Mouse (Mus musculus) testis, postnatal 14 days (tissue): ENCODE measurements around the gene Il16.

Experiments
- DNase-seq: peaks from one replicate; pipeline ENCODE4 v3.0.0; 2021; ENCODE audit warnings: low spot score

Il16 gene

DNA sequence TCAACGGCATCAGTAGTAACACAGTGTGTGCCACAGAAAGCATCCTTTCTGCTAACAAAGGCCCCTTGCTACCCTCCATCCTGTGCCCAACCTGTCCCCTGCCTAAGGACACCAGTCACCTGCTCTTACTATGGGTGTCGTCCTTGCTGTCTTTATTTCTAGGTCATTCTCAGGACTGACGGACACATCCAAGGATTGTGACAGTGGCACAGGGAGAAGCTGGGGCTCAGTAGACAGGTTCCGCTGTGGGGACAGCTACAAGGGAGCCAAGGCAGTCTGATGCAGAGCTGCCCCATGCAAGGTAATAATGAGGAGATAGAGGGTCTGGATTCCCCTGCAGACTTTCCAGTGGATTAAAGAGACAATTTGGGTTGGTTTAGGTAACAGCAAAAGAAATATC, 67.0 kb downstream of the Il16 start:
- no peak for DNase-seq

DNA sequence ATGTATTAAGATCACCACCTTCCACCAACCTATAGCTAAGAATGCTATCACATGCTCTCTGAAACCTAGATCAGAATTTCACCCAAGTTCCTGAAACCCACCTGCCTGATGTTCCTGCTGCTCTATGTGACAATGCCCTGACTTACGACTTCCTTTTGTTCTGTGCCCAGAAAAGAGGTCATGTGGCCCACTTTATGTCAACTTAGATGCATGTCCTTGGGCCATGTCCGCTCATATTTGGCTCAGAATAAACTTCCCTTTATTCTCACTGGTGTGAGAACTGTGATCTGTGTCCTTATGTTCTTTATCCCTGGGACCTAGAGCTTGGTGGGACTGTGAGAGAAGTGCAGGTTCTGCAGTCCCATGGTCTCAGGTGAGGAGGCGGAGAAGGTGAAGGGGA, 68.2 kb downstream of the Il16 start:
- DNase-seq: no peak

DNA sequence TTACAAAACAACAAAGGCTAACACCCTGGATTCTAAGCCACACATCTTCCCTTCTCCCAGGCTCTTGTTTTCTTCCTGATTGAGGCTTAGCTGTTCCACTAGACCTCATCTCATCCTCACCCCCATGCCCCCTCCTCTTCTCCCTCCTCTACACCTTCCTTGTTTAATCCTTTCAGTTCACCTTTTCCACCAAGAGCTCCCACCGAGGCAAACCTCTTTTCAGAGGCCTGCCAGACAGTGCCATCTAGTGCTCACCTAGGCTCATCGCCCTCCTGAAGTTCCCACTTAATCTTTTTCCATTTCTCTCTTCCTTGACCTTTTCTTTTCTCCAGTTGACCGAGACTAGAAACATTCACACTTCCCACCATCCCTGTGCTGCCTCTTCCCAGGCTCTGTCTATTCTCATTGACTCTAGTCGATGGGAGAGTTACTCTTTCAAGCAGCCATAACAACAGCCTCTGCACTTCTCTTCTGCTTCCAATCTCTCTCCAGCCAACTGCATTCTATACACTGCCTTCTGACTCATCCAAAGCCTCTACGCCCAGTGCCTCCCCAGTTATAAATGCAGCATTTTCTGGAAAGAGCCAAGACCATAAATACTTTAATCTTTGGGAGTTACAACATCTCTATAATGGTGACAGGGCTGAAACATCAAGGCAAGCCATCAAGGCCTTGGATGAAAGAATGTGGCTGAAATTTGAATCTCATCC, 69.8 kb downstream of the Il16 start:
- DNase-seq: no peak

DNA sequence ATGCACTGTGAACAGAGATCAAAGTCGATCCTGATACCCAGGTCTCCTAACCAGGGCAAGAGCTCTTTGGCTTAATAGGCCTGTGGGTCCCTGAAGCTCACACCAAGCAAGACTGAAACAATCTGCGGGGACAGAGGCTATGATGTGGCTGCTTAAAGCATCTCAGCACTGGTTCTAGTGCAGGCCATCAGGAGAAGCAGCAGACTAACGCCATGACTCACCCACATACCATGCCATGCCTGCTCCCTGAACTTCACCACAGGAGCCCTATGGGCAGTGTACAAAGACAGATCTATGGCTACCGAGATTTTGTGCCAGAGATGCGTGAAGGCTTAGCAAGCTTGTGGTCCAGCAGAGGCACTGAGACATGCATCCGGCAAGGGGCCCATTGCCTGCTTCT, 74.0 kb downstream of the Il16 start:
- no peak for DNase-seq

- DNase-seq: no peak
These were observed 76.8 kb downstream of the Il16 start for GRCm38 (mm10) chr7:83668724-83669123.

- no peak for DNase-seq
These were observed 77.4 kb downstream of the Il16 start for GRCm38 (mm10) chr7:83667936-83668645.

DNA sequence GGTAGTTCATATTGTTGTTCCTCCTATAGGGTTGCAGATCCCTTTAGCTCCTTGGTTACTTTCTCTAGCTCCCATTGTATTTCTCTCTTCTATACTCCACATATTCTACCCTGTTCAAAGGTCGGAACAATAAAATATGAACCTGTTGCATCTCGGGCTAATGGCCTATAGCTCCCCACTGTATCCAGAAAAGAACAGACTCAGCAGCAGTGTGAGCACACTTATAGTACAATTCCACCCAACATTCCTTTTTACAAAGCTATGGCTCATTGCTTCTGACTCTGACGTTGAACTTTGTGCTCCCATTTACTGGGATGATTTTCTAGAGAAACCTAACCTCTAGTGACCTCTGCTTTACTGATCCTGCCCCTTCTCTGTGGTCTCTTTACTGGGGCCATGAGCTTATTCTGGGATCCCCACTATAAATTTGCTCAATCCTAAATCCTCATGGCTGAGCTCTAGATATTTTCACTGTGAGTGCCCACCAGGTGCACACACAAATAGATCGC, 79.4 kb downstream of the Il16 start:
- no peak for DNase-seq

- DNase-seq: no peak
These were observed 82.7 kb downstream of the Il16 start for GRCm38 (mm10) chr7:83662711-83663375.

- DNase-seq: no peak
These were observed 83.8 kb downstream of the Il16 start for GRCm38 (mm10) chr7:83661763-83662162.

GRCm38 (mm10) chr7:83661031-83661430, 84.5 kb downstream of the Il16 start:
- DNase-seq: no peak

GRCm38 (mm10) chr7:83660273-83660691, 85.2 kb downstream of the Il16 start:
- no peak for DNase-seq

GRCm38 (mm10) chr7:83659159-83660065, 86.1 kb downstream of the Il16 start:
- no peak for DNase-seq

GRCm38 (mm10) chr7:83658716-83659115, 86.8 kb downstream of the Il16 start:
- no peak for DNase-seq

GRCm38 (mm10) chr7:83654938-83655630, 90.4 kb downstream of the Il16 start:
- no peak for DNase-seq

- no peak for DNase-seq
These were observed 91.3 kb downstream of the Il16 start for GRCm38 (mm10) chr7:83654196-83654595.

DNA sequence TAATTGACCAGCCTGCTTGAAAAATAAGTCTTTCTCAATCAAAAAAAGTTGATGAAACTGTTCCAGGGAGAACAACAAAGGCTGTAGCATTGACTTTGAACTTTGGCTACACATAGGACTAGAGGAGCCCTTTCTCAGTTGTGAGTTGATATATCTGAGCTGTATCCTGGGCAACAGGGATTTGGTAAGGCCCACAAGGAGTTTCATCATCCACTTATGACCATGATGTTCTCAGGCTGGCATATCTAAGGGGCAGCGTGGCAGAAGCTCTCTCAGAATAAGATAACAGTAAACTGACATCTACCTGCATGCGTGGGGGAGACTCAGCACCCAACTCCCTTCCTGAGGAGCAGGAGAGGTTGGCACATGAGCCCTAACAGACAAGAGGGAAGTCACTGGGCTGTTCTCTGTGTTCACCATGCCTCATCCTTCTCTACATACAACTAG, 91.9 kb downstream of the Il16 start:
- DNase-seq: no peak

DNA sequence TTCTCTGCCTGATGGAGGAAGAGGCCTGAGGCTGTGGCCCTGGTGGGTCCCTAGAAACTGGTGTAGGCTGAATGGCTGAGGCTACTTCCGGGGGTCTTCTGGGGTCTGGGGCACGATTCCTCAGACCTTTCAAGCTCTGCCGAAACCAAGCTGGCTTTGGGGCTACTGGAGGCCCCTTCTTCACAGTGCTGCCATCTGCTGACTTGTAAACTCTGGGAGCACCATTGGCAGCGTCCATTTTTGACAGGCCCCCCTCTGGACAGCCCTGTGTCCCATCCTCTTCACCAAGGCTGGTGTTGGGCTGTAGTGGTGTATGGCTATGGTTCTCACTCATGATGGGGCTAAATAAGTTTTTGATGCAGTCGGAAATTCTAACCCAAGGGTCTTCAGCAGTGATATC, 93.0 kb downstream of the Il16 start:
- DNase-seq: no peak

DNA sequence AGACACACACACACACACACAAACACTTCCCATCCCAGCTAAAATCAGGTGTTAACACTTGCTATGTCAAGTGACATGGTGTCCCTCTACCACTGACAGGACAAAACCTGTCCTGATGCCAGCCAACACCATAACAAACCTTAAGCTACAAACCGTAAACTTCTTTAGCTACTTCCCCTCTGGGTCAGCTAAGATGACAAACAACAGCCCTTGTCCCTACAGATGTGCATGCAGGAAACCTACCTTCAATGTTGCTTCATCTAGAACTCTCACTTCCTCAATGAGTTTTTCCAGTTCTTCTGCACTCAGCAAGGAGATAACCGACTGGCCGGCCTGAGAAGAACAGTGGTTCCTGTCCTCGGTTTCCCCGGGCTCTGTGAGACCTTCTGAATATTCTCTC, 94.9 kb downstream of the Il16 start:
- no peak for DNase-seq

GRCm38 (mm10) chr7:83648807-83649206, 96.7 kb downstream of the Il16 start:
- DNase-seq: no peak

DNA sequence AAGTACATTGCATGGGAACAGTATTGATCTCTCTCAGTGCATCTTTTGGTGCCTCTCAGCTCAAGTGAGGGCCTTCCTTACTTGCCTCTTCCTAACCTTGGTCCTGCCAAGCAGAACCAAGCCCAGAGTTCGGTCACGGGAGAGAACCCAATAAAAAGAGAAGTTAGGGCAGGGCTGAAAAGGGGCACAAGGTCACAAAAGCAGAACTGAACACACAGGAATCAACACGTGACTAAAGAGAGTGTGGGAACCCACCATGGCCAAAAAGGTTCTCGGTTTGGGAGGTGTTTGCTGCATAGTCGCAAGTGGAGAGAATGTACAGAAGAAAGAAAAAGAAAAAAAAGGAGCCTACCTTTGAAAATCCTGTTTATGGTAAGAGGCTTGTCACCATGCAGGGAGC, 100.0 kb downstream of the Il16 start:
- no peak for DNase-seq

- DNase-seq: no peak
These were observed 100.8 kb downstream of the Il16 start for GRCm38 (mm10) chr7:83644761-83645160.
